Mouse (Mus musculus) mouse trophoblast stem cell (cell line): ENCODE results near the gene Snta1.
"Not testable (repeated sequence)": the region's sequence is repeated elsewhere in the genome, so short reads cannot be mapped to it uniquely, and the experiment has no call there.

ENCODE experiments used
- in situ Hi-C, 2 experiments: fragments of 300-500 bp; cut with MseI, MboI; formaldehyde crosslinking; loops; 2 replicates in 1 of 2; 3 replicates in 1 of 2; pipeline ENCODE4 v1.15.1; 2025

Gene Snta1

DNA sequence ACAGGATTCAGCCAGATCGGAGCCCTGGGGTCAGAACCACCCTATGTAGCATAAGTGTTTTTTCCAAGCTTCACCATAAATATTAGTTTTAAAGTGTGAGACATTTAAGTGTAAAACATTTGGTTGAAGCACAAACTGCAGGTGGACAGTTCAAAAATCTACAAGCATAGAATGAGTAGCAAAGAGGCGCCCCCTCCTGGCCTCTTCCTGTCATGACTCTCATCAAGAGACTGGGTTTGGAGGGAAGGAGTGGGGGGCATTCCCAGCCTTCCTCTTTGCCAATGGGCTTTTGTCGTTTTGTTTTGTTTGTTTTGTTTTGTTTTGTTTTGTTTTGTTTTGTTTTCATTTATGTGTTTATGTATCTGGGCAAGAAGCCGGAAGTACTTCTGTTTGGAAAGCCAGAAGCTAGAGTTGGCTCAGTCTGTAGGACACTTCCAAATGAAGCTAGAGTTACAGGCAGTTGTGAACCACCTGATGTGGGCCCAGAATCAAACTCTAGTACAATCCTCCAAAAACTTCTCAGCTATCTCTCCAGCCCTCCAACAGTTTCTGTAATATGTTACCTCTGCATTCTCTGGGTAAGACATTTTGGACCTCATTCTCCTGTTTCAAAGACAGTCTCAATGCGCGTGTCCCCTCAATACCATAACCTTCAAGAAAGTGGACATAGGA, 33.8 kb downstream of the Snta1 start:
- in situ Hi-C loops: loop anchor here (10.0 kb wide), 2 partner anchors 159 to 169 kb away; no protein-coding TSS in a partner anchor

DNA sequence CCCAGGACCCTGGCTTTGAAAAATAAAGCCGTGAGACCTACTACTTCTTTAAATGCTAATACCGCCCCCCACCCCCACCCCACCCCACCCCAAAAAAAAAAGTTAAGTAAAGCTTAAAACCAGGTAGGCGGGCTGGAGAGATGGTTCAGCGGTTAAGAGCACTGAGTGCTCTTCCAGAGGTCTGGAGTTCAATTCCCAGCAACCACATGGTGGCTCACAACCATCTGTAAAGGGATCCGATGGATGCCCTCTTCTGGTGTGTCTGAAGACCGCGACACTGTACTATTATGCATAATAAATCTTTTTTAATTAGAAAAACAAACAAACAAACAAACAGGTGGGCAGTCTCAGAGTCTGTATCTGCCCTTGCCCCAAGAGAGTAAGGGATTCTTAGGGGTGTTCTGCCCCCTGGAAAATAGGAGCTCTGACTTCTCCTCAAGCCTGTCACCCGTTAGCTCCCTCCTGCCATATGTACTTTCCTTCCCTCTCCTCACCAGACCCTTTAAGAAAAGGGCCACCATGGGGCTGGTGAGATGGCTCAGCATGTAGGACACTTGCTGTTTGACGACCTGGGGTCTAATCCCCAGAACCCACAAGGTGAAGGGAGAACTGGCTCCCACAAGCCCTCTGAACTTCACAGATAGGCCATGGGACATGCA, 34.9 kb downstream of the Snta1 start, which contains the start of gene Cdk5rap1:
Gene Cdk5rap1 (minus strand): TSS at position 169 of the 659 bp plus-strand sequence.
- in situ Hi-C loops: loop anchor here (10.0 kb wide), 2 partner anchors 158 to 168 kb away; no protein-coding TSS in a partner anchor

DNA sequence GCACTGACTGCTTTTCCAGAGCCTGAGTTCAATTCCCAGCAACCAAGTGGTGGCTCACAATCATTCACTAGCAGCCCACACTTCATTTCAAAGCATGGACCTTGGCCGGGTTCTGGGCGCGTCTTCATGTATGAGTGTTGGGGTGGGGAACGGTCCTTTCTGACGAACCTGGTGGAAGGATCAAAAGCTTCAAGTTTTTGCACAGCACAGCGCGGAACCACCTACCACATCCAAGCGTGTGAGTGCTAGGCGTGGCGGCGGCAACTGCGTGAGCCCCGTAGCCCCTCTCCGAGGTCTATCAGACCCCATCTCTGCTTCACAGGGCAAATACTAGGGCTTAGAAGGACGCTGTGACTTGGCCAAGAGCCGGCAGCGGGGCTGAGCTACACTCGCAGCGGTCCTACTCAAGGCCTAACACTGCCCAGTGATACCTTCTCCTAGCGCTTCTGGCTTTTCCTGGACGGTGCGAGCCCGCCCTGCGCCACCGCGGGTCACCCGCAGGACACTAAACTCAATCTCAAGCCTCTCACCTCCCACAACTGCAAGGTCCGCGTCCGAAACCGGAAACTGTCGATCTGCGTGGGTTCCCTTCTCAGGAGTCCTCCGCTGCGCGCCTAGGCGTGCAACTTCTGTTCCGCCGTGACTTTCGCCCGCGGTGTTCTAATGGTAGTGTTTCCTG, 35.6 kb downstream of the Snta1 start:
- in situ Hi-C loops: loop anchor here (10.0 kb wide), 2 partner anchors 157 to 167 kb away; no protein-coding TSS in a partner anchor

DNA sequence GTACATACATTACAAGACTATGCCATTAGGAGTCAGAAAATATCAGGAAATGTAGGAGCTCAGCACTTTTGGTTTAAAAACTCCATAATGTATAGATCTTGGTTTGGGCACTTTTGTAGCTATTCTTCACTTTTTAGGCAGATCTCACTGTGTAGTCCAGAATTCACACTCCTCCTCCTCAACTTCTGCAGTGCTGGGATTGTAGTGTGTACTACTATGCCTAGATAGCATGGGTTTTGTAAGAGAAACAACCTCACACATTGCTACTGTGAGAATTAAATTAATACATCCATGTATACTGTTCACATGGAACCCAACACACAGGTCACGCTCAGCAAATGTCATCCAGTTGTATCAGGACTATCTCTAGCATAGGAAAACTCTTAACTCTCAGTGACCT, 40.4 kb downstream of the Snta1 start:
- in situ Hi-C loops: no loop called here

DNA sequence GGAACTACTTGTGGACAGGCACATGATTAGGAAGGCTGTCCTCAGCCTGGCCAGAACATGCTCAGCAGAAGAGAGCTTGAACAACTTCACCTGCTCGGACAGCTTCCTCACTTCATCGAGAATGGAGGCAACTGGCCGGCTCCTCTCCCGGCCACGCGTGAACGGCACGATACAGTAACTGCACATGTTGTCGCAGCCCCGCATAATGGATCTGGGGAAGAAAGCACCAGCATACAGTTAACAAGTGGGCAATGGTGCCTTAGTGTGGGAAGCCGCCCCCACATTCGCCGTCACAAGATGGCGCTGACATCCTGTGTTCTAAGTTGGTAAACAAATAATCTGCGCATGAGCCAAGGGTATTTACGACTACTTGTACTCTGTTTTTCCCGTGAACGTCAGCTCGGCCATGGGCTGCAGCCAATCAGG, 53.9 kb downstream of the Snta1 start:
- in situ Hi-C loops: not testable (repeated sequence)

DNA sequence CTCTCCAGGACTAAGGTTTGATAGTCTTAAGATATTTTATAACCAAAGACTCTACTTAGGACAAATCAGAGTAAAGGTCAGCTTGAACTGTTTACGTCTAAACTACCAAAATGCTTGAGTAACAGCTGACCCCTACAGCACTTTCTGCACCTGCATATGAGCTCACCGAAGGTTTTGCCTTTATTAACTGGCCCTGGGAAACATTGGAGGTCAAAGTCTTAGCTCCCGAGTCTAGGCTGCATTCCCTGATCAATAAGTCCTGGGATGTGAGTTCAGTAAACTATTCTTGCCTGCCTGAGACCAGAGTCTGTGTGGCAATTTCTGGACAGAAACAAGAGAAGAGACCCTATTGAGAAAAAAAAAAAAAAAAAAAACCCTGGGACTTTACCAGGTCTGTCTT, 59.7 kb downstream of the Snta1 start:
- in situ Hi-C loops: no loop called here

DNA sequence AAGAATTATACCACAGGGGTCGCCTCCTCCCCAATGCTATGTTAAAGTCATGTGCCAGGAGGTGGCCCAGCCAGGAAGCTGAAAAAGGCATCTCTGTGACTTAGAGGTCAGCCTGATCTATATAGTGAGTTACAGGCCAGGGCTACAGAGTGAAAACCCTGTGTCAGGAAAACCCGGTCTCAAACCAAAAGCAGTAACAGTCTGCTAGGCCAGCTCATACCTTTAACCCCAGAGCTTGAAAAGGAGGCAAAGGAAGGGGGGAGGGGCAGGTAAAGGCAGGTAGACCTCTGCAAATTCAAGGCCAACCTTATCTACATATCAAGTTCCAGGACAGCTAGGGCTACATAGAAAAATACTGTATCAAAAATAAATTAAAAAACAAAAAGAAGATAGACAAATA, 68.5 kb downstream of the Snta1 start:
- in situ Hi-C loops: no loop called here

DNA sequence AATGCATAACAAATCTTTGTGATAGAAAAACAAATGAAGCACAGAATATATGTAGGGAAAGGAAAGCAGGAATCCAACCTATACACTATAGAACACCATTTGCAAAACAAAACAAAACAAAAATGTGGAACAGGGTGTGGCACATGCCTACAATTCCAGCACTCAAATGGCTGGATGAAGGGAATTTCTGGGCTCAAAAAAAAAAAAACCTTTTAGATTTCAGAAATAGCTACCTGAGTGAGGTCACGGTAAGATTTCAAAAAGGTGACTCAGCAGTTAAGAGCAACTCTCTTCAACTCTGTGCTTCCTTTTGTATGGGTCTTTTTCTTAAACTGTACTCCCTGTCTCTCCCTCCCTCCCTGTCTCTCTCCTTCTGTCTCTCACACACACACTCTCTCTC, 69.7 kb downstream of the Snta1 start:
- in situ Hi-C loops: no loop called here

DNA sequence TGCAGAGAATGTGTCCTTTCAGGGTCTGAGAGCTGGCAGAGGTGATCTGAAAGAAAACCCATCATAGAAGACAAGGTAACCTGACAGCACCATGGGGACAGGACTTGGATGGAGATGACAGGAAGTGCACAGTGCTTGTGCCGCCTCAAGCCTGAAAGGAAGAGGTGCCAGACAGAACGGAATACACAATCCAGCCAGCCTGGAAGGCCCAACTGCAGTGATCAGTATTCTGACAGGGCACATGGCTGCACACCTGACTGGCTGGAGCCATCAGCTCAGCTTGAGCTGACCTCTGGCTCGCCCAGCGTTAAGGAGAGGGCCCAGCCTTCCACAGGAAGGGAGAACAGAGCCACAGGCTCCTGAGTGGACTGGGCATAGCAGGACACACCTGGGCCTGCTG, 72.3 kb downstream of the Snta1 start:
- in situ Hi-C loops: no loop called here

DNA sequence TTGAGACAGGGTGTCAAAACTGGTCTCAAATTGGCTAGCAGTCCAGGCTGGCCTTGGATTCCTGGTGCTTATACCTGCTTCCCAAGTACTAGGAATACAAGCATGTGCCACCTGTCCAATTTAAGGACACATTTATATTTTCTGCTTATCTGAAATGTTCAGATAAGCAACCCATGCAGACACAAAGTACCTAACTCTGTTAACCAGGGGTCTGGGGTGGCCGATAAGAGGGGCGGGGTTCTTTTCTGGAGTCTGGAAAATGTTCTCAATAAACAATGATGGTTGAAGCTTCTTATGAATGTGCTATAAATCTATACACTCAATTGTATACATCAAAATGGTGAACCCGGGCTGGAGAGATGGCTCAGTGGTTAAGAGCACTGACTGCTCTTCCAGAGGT, 81.0 kb downstream of the Snta1 start:
- in situ Hi-C loops: no loop called here
